Mouse (Mus musculus) bone marrow, adult 2 months (tissue): ENCODE data around the gene Gm11084.

Experiments used
- CTCF ChIP-seq: fragments of 200-500 bp; IDR thresholded peaks from 2 replicates; pipeline ENCODE4 v1.5.1; 2011; ENCODE audit warnings: low read length, control low read depth; ENCODE audit not compliant: control insufficient read depth, insufficient read depth
- POLR2A ChIP-seq: fragments of 200-500 bp; IDR thresholded peaks from 2 replicates; pipeline ENCODE4 v1.6.1; 2011; ENCODE audit warnings: low read depth, mild to moderate bottlenecking, control low read depth, low read length, borderline replicate concordance; ENCODE audit not compliant: control insufficient read depth

DNA sequence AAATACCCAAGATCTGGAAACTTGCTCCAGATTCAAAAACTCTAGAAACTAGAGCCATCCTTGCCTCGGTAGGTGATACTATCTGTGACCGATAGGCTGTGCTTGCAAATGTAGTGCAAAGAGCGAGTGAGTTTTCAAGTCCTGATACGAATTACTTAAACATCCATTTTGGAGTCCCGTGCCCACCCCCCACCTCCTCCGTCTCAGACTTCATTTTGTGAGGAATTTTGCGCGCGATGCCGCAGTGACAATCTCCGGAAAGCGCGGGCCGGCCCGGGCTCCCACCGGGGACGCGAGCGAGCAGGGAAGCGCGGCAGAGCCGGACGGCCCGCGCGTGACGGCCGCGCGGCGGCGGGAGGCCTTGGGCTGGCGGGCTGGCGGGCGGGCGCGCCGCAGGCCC, 8.0 kb downstream of the Gm11084 start:
- TF ChIP-seq CTCF (no peak), POLR2A (no peak)
